14 mouse cellular contexts compared by ENCODE assay signal in genomic region chr11:105467266-105467665, GRCm38 (mm10). TPM values are rescaled to one million over a fixed set of nuclear protein-coding genes. Genes with fewer than 3 reads are reported as not detected.
DNase-seq lines count a peak whose midpoint lies in the region; ATAC-seq and TF ChIP-seq lines count a peak whose summit lies in the region.
"Had no signal": no experiment of that assay in that cellular context is flagged by ENCODE, and none has a peak within 500 bp of the region (broad histone marks: within the 10 kb centered on the region; RNA-seq: fewer than 3 reads in every experiment).

No protein-coding gene starts in this region.

- ATAC-seq in intestine, embryonic 14.5 days (replicated peaks; ENCODE audit: low FRiP score, low TSS enrichment, low read depth): 0 out of 2 replicates have a peak, but pooled peaks have one; percentile 25
- no peak for ATAC-seq in intestine, embryonic 16.5 days
- ATAC-seq in Patski: peak; percentile 90
- ATAC-seq in megakaryocyte-erythroid progenitor cell, adult 5-6 weeks (replicated peaks; ENCODE audit: low FRiP score, low TSS enrichment, poor library complexity, severe bottlenecking): no peak

- no peaks in the 10 kb centered on the region for H3K9me3 ChIP-seq in intestine, embryonic 14.5 days (ENCODE audit: control insufficient read depth, low read length)
- H3K9me3 ChIP-seq in intestine, embryonic 16.5 days (ENCODE audit: control insufficient read depth, low read length): no peaks in the 10 kb centered on the region
- H3K9me3 ChIP-seq: G1E; kidney, embryonic 15.5 days; liver, embryonic 13.5 days had no signal

- no peaks in the 10 kb centered on the region for H3K27me3 ChIP-seq in intestine, embryonic 14.5 days (replicated peaks; ENCODE audit: control insufficient read depth, insufficient read depth, low read length)
- H3K27me3 ChIP-seq in intestine, embryonic 16.5 days (replicated peaks; ENCODE audit: control insufficient read depth, insufficient read depth, low read length): no peaks in the 10 kb centered on the region
- H3K27me3 ChIP-seq in Patski: no peaks in the 10 kb centered on the region
- H3K27me3 ChIP-seq: kidney, embryonic 15.5 days; liver, embryonic 13.5 days had no signal

- 35% methylated on average over 9 of the region's 9 CpGs for WGBS in intestine, embryonic 14.5 days
- 40% methylated on average over 9 of the region's 9 CpGs for WGBS in intestine, embryonic 16.5 days

- H3K4me1 ChIP-seq in intestine, embryonic 14.5 days (replicated peaks; ENCODE audit: control insufficient read depth, insufficient read depth, low read length): peaks cover 17% of the 10 kb centered on the region
- H3K4me1 ChIP-seq in intestine, embryonic 16.5 days (ENCODE audit: control insufficient read depth, insufficient read depth, low read length): peaks cover 4% of the 10 kb centered on the region; the same call in 1 of the 2 replicates

- H3K4me3 ChIP-seq in intestine, embryonic 14.5 days (ENCODE audit: low read depth, low read length): no peak overlapping the region
- H3K4me3 ChIP-seq in intestine, embryonic 16.5 days (ENCODE audit: low read length): no peak overlapping the region
- H3K4me3 ChIP-seq: kidney, embryonic 15.5 days; liver, embryonic 13.5 days had no signal

- no peak for TF ChIP-seq CTCF in Patski (IDR thresholded peaks at IDR 0.05)

- in situ Hi-C loops in Patski (cut with MboI; ENCODE audit: low pct_unique_long_range_greater_than_20kb): no loop called here

- POLR2A ChIA-PET in Patski (lab: Charles Lee): interaction anchor here (0.6 to 1.2 kb wide), 6 partner anchors 27 to 451 kb away, joined by 3 to 5 read pairs (median 3); no protein-coding TSS in a partner anchor

- H3K27ac ChIP-seq in intestine, embryonic 14.5 days (ENCODE audit: low read depth): no peak overlapping the region
- H3K27ac ChIP-seq in intestine, embryonic 16.5 days (ENCODE audit: low read length): no peak overlapping the region
- H3K27ac ChIP-seq: kidney, embryonic 15.5 days; liver, embryonic 13.5 days had no signal

- DNase-seq in intestine, embryonic 14.5 days (ENCODE audit: low spot score): no peak
- DNase-seq in 3T3-L1 (ENCODE audit: low read depth, low spot score) (peak; percentile 93), Patski (ENCODE audit: low read depth, low spot score) (peak; percentile 84)
- peak; percentile 21 for DNase-seq in heart, postnatal 4 days
- no peak for DNase-seq in adrenal gland, adult 8-10 months
- DNase-seq: gastrocnemius, postnatal 25 days; liver, embryonic 13.5 days; spleen, adult 18-20 months; thymus, postnatal 36 days had no signal

- H3K9ac ChIP-seq in intestine, embryonic 14.5 days (ENCODE audit: low read length): no peak overlapping the region
- no peak overlapping the region for H3K9ac ChIP-seq in intestine, embryonic 16.5 days (ENCODE audit: low read depth, low read length)
- H3K9ac ChIP-seq: kidney, embryonic 15.5 days; liver, embryonic 13.5 days had no signal

- CTCF ChIA-PET in Patski (lab: Charles Lee): interaction anchor here (1.4 kb wide), 1 partner anchor 128 kb away, joined by 3 read pairs; no protein-coding TSS in a partner anchor

- no peaks in the 10 kb centered on the region for H3K36me3 ChIP-seq in intestine, embryonic 14.5 days (ENCODE audit: control insufficient read depth, insufficient read depth, low read length)
- no peaks in the 10 kb centered on the region for H3K36me3 ChIP-seq in intestine, embryonic 16.5 days (ENCODE audit: control insufficient read depth, insufficient read depth, low read length)
- H3K36me3 ChIP-seq: G1E; kidney, embryonic 15.5 days; liver, embryonic 13.5 days had no signal

- H3K4me2 ChIP-seq in intestine, embryonic 14.5 days (ENCODE audit: low read length): no peak overlapping the region
- no peak overlapping the region for H3K4me2 ChIP-seq in intestine, embryonic 16.5 days (ENCODE audit: low read depth, low read length)
- H3K4me2 ChIP-seq: kidney, embryonic 15.5 days; liver, embryonic 13.5 days had no signal

RNA-seq across cellular contexts. Expression of gene March10, which starts 10.7 kb away (rescaled TPM):
- polyA plus RNA-seq in intestine, embryonic 14.5 days (2014; fragmentation: Nextera tagmentation; extraction: Ambion mirVana): not detected in 2 replicates
- 0.04 and 0.13 TPM in 2 replicates for polyA plus RNA-seq in intestine, embryonic 16.5 days (2015; fragmentation: Nextera tagmentation; extraction: Ambion mirVana)
- 0.06 TPM for polyA plus RNA-seq in Patski (2021)
- under 1 TPM in 1 of 2 experiments, not detected in 1; 0.09 TPM for total RNA-seq in heart, postnatal 4 days (2021)
- total RNA-seq in adrenal gland, adult 8-10 months (2022): not detected
- total RNA-seq in megakaryocyte-erythroid progenitor cell, adult 5-6 weeks (2014; fragmentation: Nextera tagmentation): not detected in 2 replicates
- total RNA-seq in megakaryocyte-erythroid progenitor cell, adult 5-6 weeks (2017): not detected in 2 replicates
- total RNA-seq: gastrocnemius, postnatal 25 days had no signal
- polyA plus RNA-seq: G1E; liver, embryonic 13.5 days; neural tube, embryonic 11.5 days had no signal

Comparison
In these comparisons a context has a peak if more than half of its experiments do, and no peak if none do; other contexts are left out.
1. ATAC-seq: peak in intestine, embryonic 14.5 days (single experiment) and Patski (single experiment); none in intestine, embryonic 16.5 days (single experiment) and megakaryocyte-erythroid progenitor cell, adult 5-6 weeks (single experiment).
2. DNase-seq: peak in 3T3-L1 (single experiment), Patski (single experiment) and heart, postnatal 4 days (single experiment); none in intestine, embryonic 14.5 days (single experiment) and adrenal gland, adult 8-10 months (single experiment).